ENCODE assay signal across 9 mouse cellular contexts in the genomic region with DNA sequence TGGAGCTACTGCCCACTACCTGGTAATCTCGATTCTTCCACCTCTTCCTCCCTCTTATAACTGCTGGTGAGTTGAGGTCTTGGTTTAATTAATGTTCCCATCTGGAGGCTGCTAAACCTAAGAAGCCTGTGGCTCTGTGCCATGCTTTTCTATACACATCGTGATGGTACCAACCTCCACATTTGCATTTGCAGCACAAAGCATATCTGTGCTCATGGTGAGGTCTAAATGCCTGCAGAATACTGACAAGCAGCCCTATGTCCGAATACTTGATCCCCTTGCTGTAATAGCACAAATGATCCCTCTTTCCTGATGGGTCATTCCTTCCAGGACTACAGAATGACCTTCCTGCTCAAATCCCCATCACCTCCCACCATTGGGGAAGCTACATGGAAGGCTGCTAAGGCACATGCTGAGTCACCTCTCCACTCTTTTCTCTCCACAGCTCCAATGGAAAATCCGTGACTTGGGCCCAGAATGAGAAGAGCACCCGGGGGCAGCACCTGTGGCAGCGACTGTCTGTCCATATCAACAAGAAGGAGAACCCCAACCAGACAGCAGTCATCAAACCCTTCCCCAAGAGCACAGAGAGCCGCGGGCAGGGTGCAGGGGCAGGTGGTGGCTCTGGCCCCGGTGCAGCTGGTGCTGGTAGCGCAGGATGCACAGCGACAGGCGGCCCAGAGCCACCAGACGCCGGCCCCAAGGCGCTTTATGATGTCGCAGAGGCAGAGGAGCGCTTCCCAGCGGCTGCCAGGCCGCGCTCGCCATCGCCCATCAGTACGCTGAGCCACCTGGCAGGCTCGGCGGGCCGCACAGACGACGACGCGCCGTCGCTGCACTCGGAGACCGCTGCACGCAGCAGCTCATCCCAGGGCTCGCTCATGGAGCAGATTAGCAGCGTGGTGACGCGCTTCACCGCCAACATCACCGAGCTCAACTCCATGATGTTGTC.
A peak's percentile ranks its signal among the peaks of the same experiment; 100 is the strongest.
DNase-seq lines count a peak whose midpoint lies in the region; ATAC-seq lines count a peak whose summit lies in the region.
"Had no signal": no experiment of that assay in that cellular context is flagged by ENCODE, and none has a peak within 500 bp of the region (broad histone marks: within the 10 kb centered on the region; RNA-seq: fewer than 3 reads in every experiment).

No protein-coding gene starts in this region.

- H3K9ac ChIP-seq in intestine, embryonic 14.5 days (ENCODE audit: low read length), result no peak overlapping the region
- peak overlapping the region; percentile 10; the same call in 1 of the 2 replicates for H3K9ac ChIP-seq in lung, embryonic 15.5 days

- peak overlapping the region; percentile 64 for H3K4me2 ChIP-seq in intestine, embryonic 14.5 days (ENCODE audit: low read length)
- peak overlapping the region; percentile 79 for H3K4me2 ChIP-seq in lung, embryonic 15.5 days

- no peaks in the 10 kb centered on the region for H3K36me3 ChIP-seq in intestine, embryonic 14.5 days (ENCODE audit: control insufficient read depth, insufficient read depth, low read length)
- H3K36me3 ChIP-seq in lung, embryonic 15.5 days, result no peaks in the 10 kb centered on the region

- H3K4me1 ChIP-seq in intestine, embryonic 14.5 days (replicated peaks; ENCODE audit: control insufficient read depth, insufficient read depth, low read length), result no peaks in the 10 kb centered on the region; the same call in 1 of the 2 replicates
- H3K4me1 ChIP-seq in lung, embryonic 15.5 days, result peaks cover 9% of the 10 kb centered on the region

- peak overlapping the region; percentile 21 for H3K4me3 ChIP-seq in intestine, embryonic 14.5 days (ENCODE audit: low read depth, low read length)
- H3K4me3 ChIP-seq in lung, embryonic 15.5 days, result peak overlapping the region; percentile 41

- peak; percentile 74 for ATAC-seq in intestine, embryonic 14.5 days (replicated peaks; ENCODE audit: low FRiP score, low TSS enrichment, low read depth)
- peak; percentile 69; the same call in 1 of the 2 replicates for ATAC-seq in lung, embryonic 15.5 days (ENCODE audit: borderline replicate concordance, extremely low read depth, low FRiP score, low TSS enrichment)

- DNase-seq in cerebellum, postnatal 25 days, result peak; percentile 40 to 58
- DNase-seq in cerebellum, adult 9-10 months, result no peak
- DNase-seq in urinary bladder, postnatal 25 days (ENCODE audit: low spot score), result peak; percentile 2
- no peak for DNase-seq in urinary bladder, postnatal 36 days (ENCODE audit: low spot score in 2 of 2)
- DNase-seq in intestine, embryonic 14.5 days (ENCODE audit: low spot score), result peak; percentile 57
- peak; percentile 32 for DNase-seq in retina, postnatal 7 days (ENCODE audit: low read depth, low spot score)
- no peak for DNase-seq in adipocyte (ENCODE audit: low spot score)

- H3K27ac ChIP-seq in intestine, embryonic 14.5 days (ENCODE audit: low read depth), result no peak overlapping the region
- H3K27ac ChIP-seq in lung, embryonic 15.5 days, result no peak overlapping the region

- H3K27me3 ChIP-seq in intestine, embryonic 14.5 days (replicated peaks; ENCODE audit: control insufficient read depth, insufficient read depth, low read length), result peaks cover 20% of the 10 kb centered on the region
- H3K27me3 ChIP-seq in lung, embryonic 15.5 days, result peaks cover 18% of the 10 kb centered on the region
- H3K27me3 ChIP-seq: CH12.LX had no signal

- WGBS in intestine, embryonic 14.5 days, result 13% methylated on average over 41 of the region's 41 CpGs
- 11% methylated on average over 41 of the region's 41 CpGs for WGBS in lung, embryonic 15.5 days

- H3K9me3 ChIP-seq in intestine, embryonic 14.5 days (ENCODE audit: control insufficient read depth, low read length), result no peaks in the 10 kb centered on the region
- H3K9me3 ChIP-seq in lung, embryonic 15.5 days, result no peaks in the 10 kb centered on the region

Comparison
In these comparisons a context has a peak if more than half of its experiments do, and no peak if none do; other contexts are left out.
1. DNase-seq: peak in cerebellum, postnatal 25 days (2 of 2), urinary bladder, postnatal 25 days (single experiment), intestine, embryonic 14.5 days (single experiment) and retina, postnatal 7 days (single experiment); none in cerebellum, adult 9-10 months (single experiment), urinary bladder, postnatal 36 days (0 of 2) and adipocyte (single experiment).